Mouse (Mus musculus): ENCODE results near the gene Slc25a16. TPM values are rescaled to one million over a fixed set of nuclear protein-coding genes. Genes with fewer than 3 reads are reported as not detected.

Gene Slc25a16
- polyA plus RNA-seq, 1 experiment from 2014 or later = 14.5 TPM

DNA sequence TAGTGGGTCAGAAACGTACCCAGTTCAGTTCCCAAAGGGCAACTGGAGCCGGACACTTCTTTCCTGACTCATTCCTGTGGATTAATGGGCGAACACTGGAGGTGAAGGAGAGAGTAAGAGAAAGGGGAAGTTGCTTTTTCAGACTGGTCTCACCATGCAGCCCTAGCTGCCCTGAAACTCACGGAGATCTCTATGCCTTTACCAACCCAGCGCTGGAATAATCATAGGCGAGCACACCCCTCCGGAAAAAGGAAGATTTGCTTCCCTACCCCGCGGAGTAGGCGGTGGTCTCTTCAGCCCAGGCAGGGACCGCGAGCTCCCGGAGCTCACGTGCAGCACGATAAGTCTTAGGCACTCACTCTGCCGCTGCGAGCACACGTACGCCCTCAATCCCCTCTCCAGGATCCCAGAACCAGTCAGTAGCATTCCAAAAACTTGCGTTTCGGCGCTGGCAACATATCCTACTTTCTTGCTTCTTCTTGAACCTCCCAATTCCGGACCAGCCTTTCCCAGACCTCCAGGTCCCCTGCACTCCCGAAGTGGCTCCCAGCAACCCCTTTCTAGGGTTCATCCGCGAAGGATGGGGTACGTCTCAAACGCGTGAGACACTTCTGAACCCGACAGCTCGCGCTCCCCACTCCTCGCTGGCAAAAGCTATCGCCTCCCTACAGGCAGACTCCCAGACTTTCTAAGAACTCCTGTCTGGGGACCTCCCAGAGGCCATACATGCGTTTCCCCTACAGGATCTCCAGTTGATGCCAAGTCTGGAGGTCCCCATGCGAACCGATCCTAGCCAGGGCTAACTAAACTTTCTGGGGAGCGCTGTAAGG is 34.2 kb upstream of the Slc25a16 start:
- Histone ChIP-seq H3K9me3 (ENCODE audit: control insufficient read depth, low read length) (no peaks in the 10 kb centered on the region), H3K36me3 (ENCODE audit: control insufficient read depth, insufficient read depth, low read length) (no peaks in the 10 kb centered on the region), H3K4me3 (ENCODE audit: low read depth, low read length) (peak overlapping the region; percentile 77), H3K4me1 (replicated peaks; ENCODE audit: control insufficient read depth, insufficient read depth, low read length) (0 out of 2 replicates have a peak, but pooled peaks cover 5% of the 10 kb centered on the region), H3K27me3 (replicated peaks; ENCODE audit: control insufficient read depth, insufficient read depth, low read length) (no peaks in the 10 kb centered on the region), H3K9ac (ENCODE audit: low read length) (peak overlapping the region; percentile 66), H3K4me2 (ENCODE audit: low read length) (peak overlapping the region; percentile 99), H3K27ac (ENCODE audit: low read depth) (peak overlapping the region; percentile 34; the same call in 1 of the 2 replicates)
- WGBS = under 1% methylated on average over 38 of the region's 38 CpGs
- ATAC-seq (replicated peaks; ENCODE audit: low FRiP score, low TSS enrichment, low read depth) (peak; percentile 42; the same call in 1 of the 2 replicates), DNase-seq (ENCODE audit: low spot score) (peak; percentile 83)

DNA sequence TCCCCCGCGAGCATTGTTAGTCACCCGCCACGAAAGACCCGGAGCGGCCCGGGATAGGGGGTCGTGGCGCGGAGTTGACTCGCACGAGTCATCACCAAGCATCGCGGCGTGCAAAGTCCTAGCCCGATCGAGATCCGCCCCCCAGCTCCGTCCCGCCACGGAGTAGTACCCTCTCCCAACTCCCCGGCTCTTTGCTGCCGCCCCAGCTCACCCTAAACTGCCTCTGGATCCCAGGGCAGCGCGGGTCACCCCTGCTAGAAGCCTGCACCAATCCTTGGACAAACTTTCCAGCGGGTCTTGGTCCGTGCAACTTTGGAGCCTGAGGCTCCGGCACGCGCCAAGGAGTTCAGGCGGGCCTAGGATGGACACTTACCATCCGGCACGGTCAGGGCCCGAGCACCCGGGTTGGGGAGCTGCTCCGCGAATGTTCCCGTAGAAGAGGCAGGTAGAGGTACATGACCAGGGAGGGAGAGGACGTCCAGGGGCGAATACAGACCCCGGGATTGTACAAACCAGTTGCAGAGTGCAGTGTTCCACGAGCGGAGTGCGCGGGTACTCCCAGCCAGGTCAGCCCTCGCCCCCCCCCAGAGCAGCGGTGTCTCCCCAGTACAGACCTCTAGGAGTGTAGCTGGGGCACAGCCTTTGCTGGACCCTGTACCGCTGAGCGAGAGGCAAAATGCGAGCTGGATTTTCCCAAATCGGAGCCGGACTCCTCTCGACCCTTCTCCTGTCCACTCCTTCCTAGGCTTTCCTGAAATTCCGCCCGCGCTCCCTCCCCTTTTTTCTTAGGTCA is 33.4 kb upstream of the Slc25a16 start:
- H3K27me3 ChIP-seq (replicated peaks; ENCODE audit: control insufficient read depth, insufficient read depth, low read length) = no peaks in the 10 kb centered on the region
- H3K9ac ChIP-seq (ENCODE audit: low read length) = peak overlapping the region; percentile 66
- ATAC-seq (replicated peaks; ENCODE audit: low FRiP score, low TSS enrichment, low read depth) = peak; percentile 79
- H3K4me2 ChIP-seq (ENCODE audit: low read length) = peak overlapping the region; percentile 99
- DNase-seq (ENCODE audit: low spot score) = peak; percentile 89
- H3K4me3 ChIP-seq (ENCODE audit: low read depth, low read length) = peak overlapping the region; percentile 77
- under 1% methylated on average over 56 of the region's 56 CpGs for WGBS
- H3K4me1 ChIP-seq (replicated peaks; ENCODE audit: control insufficient read depth, insufficient read depth, low read length) = 0 out of 2 replicates have a peak, but pooled peaks cover 5% of the 10 kb centered on the region
- no peaks in the 10 kb centered on the region for H3K36me3 ChIP-seq (ENCODE audit: control insufficient read depth, insufficient read depth, low read length)
- no peaks in the 10 kb centered on the region for H3K9me3 ChIP-seq (ENCODE audit: control insufficient read depth, low read length)
- peak overlapping the region; percentile 34; the same call in 1 of the 2 replicates for H3K27ac ChIP-seq (ENCODE audit: low read depth)

DNA sequence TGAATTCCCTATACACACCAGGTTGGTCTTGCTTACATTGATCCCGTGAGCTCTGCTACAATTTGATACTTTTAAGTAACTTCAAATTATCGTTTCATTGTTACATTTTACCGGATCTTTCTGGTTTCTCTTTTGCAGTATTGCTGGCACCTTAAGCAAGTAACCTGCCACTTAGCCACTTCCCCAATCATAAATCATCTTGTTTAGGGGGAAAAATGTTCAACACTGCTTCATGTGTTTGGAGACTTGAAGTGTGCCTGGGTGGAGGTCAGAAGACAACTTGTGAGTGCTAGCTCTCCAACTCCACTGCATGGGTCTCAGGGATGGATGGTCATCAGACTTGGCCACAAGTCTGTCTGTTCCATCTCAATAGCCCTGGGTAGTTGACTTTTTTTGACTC is 29.4 kb upstream of the Slc25a16 start:
- H3K27ac ChIP-seq (ENCODE audit: low read depth) = no peak overlapping the region
- H3K9me3 ChIP-seq (ENCODE audit: control insufficient read depth, low read length) = no peaks in the 10 kb centered on the region
- no peak for DNase-seq (ENCODE audit: low spot score)
- H3K9ac ChIP-seq (ENCODE audit: low read length) = no peak overlapping the region
- H3K4me1 ChIP-seq (replicated peaks; ENCODE audit: control insufficient read depth, insufficient read depth, low read length) = no peaks in the 10 kb centered on the region
- 84% methylated on average over 3 of the region's 3 CpGs for WGBS
- H3K4me3 ChIP-seq (ENCODE audit: low read depth, low read length) = no peak overlapping the region
- ATAC-seq (replicated peaks; ENCODE audit: low FRiP score, low TSS enrichment, low read depth) = no peak
- H3K36me3 ChIP-seq (ENCODE audit: control insufficient read depth, insufficient read depth, low read length) = no peaks in the 10 kb centered on the region
- H3K4me2 ChIP-seq (ENCODE audit: low read length) = no peak overlapping the region
- H3K27me3 ChIP-seq (replicated peaks; ENCODE audit: control insufficient read depth, insufficient read depth, low read length) = no peaks in the 10 kb centered on the region

DNA sequence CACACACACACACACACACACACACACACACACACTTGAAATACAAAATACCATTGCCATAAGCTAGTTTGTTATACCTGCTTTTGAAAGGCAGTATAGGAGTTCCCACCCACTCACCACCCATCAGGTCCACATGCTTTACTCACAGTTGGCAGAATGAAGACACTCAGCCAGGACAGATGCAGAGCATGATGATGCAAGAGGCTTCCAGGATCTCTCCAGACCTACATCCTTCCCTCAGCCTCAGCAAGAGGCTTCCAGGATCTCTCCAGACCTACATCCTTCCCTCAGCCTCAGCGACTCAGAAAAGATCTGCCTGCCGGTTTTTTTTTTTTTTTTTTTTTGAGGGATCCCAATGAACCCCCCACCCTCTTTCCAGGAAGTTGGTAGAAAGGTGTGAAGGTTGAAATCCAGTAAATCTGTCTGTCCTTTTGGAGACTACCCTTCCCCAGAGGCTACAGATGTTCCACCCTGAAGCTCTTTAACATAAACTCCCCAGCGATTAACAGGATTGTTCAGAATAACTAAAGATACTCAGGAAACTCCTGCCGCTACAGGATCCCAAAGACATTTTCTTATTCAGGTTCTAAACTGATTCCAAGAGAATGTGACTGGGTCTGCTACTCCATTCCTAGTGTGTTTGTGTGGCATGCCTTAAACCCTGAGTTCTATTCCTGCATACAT is 27.7 kb upstream of the Slc25a16 start:
- Histone ChIP-seq H3K27ac (ENCODE audit: low read depth) (no peak overlapping the region), H3K9ac (ENCODE audit: low read length) (no peak overlapping the region), H3K9me3 (ENCODE audit: control insufficient read depth, low read length) (no peaks in the 10 kb centered on the region), H3K4me2 (ENCODE audit: low read length) (no peak overlapping the region), H3K4me3 (ENCODE audit: low read depth, low read length) (no peak overlapping the region), H3K36me3 (ENCODE audit: control insufficient read depth, insufficient read depth, low read length) (no peaks in the 10 kb centered on the region), H3K4me1 (replicated peaks; ENCODE audit: control insufficient read depth, insufficient read depth, low read length) (no peaks in the 10 kb centered on the region), H3K27me3 (replicated peaks; ENCODE audit: control insufficient read depth, insufficient read depth, low read length) (no peaks in the 10 kb centered on the region)
- WGBS = 20% methylated on average over 4 of the region's 4 CpGs
- ATAC-seq (replicated peaks; ENCODE audit: low FRiP score, low TSS enrichment, low read depth) (no peak), DNase-seq (ENCODE audit: low spot score) (no peak)

DNA sequence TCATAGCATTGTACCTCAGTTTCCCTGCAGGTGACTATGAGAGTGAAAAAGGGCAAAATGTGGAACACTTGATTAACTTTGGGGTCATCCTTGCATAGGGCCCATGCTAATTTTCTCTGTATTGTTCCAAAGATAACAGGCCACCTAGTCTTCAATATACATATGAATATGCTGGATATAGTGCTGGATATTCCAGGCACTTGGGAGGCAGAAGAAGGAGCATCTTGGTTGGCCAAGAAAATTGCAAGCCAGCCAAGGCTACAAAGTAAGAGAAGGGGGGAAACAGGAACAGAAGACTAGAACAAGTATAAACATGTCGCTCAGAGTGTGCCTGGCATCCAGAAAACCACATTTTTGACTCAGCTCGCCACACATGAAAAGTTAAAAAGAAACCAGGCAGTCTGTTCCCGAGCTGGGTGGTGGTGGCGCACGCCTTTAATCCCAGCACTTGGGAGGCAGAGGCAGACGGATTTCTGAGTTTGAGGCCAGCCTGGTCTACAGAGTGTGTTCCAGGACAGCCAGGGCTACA is 27.0 kb upstream of the Slc25a16 start:
- H3K4me1 ChIP-seq (replicated peaks; ENCODE audit: control insufficient read depth, insufficient read depth, low read length) = no peaks in the 10 kb centered on the region

DNA sequence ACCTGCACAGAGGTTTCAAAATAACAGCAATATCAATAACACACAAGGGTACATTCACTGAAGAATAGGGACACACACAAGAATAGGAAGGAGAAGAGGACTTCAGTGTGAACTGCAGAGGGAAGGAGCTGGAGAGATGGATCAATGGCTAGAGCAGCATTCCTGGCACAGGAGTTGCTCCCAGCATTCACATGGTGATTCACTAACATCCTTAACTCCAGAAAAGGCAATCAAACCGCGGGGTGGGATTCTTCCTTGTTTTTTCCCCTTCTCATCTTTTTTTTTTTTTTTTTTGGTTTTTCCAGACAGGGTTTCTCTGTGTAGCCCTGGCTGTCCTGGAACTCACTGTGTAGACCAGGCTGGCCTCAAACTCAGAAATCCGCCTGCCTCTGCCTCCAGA is 26.0 kb upstream of the Slc25a16 start:
- Histone ChIP-seq H3K27me3 (replicated peaks; ENCODE audit: control insufficient read depth, insufficient read depth, low read length) (no peaks in the 10 kb centered on the region), H3K4me3 (ENCODE audit: low read depth, low read length) (no peak overlapping the region), H3K4me1 (replicated peaks; ENCODE audit: control insufficient read depth, insufficient read depth, low read length) (no peaks in the 10 kb centered on the region), H3K36me3 (ENCODE audit: control insufficient read depth, insufficient read depth, low read length) (no peaks in the 10 kb centered on the region), H3K9ac (ENCODE audit: low read length) (no peak overlapping the region), H3K9me3 (ENCODE audit: control insufficient read depth, low read length) (no peaks in the 10 kb centered on the region), H3K27ac (ENCODE audit: low read depth) (no peak overlapping the region), H3K4me2 (ENCODE audit: low read length) (no peak overlapping the region)
- DNase-seq (ENCODE audit: low spot score) (no peak), ATAC-seq (replicated peaks; ENCODE audit: low FRiP score, low TSS enrichment, low read depth) (no peak)
- WGBS = 80% methylated on average over 3 of the region's 3 CpGs

More for the DNA sequence above, 27.0 kb upstream of the Slc25a16 start:
- ATAC-seq (replicated peaks; ENCODE audit: low FRiP score, low TSS enrichment, low read depth) (no peak), DNase-seq (ENCODE audit: low spot score) (no peak)
- Histone ChIP-seq H3K36me3 (ENCODE audit: control insufficient read depth, insufficient read depth, low read length) (no peaks in the 10 kb centered on the region), H3K9me3 (ENCODE audit: control insufficient read depth, low read length) (no peaks in the 10 kb centered on the region), H3K4me2 (ENCODE audit: low read length) (no peak overlapping the region), H3K27me3 (replicated peaks; ENCODE audit: control insufficient read depth, insufficient read depth, low read length) (no peaks in the 10 kb centered on the region), H3K9ac (ENCODE audit: low read length) (no peak overlapping the region), H3K4me3 (ENCODE audit: low read depth, low read length) (no peak overlapping the region), H3K27ac (ENCODE audit: low read depth) (no peak overlapping the region)
- WGBS = 61% methylated on average over 6 of the region's 6 CpGs

DNA sequence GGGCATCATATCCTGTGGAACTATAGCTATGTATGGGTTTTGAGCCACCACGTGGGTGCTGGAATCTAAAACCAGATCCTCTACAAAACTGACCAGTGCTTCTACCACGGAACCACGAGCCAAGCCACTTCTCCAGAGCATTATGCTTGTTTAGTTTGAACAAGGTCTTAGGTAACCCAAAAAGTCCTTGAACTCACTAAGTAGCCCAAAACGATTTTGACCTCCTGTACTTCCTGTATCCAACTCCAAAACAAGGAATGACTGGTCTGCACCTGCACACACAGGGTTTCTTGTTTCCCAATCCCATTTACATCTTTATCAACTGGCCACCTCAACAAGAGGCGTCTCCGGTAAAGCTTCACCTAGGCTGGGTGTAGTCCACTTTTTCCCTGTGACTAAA is 25.0 kb upstream of the Slc25a16 start:
- no peak for ATAC-seq (replicated peaks; ENCODE audit: low FRiP score, low TSS enrichment, low read depth)
- no peaks in the 10 kb centered on the region for H3K36me3 ChIP-seq (ENCODE audit: control insufficient read depth, insufficient read depth, low read length)
- H3K4me3 ChIP-seq (ENCODE audit: low read depth, low read length) = no peak overlapping the region
- no peak overlapping the region for H3K27ac ChIP-seq (ENCODE audit: low read depth)
- no peaks in the 10 kb centered on the region for H3K9me3 ChIP-seq (ENCODE audit: control insufficient read depth, low read length)
- H3K4me1 ChIP-seq (replicated peaks; ENCODE audit: control insufficient read depth, insufficient read depth, low read length) = no peaks in the 10 kb centered on the region
- 86% methylated on average over 6 of the region's 6 CpGs for WGBS
- no peaks in the 10 kb centered on the region for H3K27me3 ChIP-seq (replicated peaks; ENCODE audit: control insufficient read depth, insufficient read depth, low read length)
- no peak for DNase-seq (ENCODE audit: low spot score)
- no peak overlapping the region for H3K4me2 ChIP-seq (ENCODE audit: low read length)
- no peak overlapping the region for H3K9ac ChIP-seq (ENCODE audit: low read length)

DNA sequence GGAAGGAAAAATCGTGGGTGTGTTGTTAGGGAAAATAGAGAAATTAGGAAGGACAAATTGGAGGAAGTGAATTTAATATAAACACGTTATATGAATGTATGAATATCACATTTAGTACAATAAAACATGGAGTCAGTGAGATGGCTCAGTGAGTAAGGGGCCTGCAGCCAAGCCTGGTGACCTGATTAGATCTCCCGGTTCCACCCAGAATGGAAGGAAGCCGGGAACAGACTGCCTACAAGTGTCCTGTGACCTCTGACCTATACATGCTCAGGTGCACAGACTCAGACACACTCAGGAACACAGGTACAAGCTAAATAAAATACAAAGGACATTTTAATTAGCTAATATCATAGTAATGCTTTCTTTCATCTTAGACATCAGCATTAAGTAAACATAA is 24.4 kb upstream of the Slc25a16 start:
- Histone ChIP-seq H3K9me3 (ENCODE audit: control insufficient read depth, low read length) (no peaks in the 10 kb centered on the region), H3K36me3 (ENCODE audit: control insufficient read depth, insufficient read depth, low read length) (no peaks in the 10 kb centered on the region), H3K9ac (ENCODE audit: low read length) (no peak overlapping the region), H3K27ac (ENCODE audit: low read depth) (no peak overlapping the region), H3K27me3 (replicated peaks; ENCODE audit: control insufficient read depth, insufficient read depth, low read length) (no peaks in the 10 kb centered on the region), H3K4me2 (ENCODE audit: low read length) (no peak overlapping the region), H3K4me3 (ENCODE audit: low read depth, low read length) (no peak overlapping the region), H3K4me1 (replicated peaks; ENCODE audit: control insufficient read depth, insufficient read depth, low read length) (no peaks in the 10 kb centered on the region)
- no peak for DNase-seq (ENCODE audit: low spot score)
- no peak for ATAC-seq (replicated peaks; ENCODE audit: low FRiP score, low TSS enrichment, low read depth)
- 72% methylated on average over 4 of the region's 4 CpGs for WGBS
